Mouse (Mus musculus) mouse trophoblast stem cell (cell line): ENCODE results near the gene Habp2.

Experiments
- in situ Hi-C, 2 experiments: fragments of 300-500 bp; cut with MseI, MboI; formaldehyde crosslinking; loops; 2 replicates in 1 of 2; 3 replicates in 1 of 2; pipeline ENCODE4 v1.15.1; 2025

Habp2 gene

DNA sequence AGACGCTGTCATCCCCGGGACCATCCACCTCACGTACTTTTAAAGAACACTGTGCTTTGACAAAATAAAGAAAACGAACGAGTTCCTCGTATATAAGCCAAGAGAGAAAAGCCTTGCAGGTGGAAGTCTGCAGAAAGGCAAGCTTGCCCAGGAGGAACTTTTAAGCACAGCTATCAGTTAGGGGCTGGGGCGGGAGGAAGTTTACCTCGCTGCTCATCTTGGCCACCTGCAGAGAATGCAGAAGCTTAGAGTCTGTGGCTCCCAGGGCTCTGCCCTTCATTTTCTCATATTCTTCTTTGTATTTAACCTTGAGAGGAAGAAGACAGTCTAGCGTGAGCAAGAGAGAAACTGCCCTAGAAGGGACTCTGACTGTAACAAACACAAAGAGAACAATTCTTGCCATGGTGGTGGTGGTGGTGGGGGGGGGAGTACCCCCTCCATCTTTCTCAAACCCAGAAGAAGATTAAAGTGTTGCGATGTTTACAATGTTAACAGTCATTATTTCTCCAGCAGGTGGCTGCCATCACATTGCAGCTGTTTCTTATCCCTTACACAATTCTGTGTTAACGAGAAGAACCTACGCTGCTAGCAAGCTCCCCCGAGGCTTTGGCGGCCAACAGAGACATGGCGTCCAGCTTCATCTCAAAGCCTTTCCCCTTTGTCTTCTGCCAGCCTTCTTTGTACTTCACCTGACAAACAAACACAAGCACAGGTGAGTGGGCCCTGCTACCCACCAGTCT, 77.0 kb downstream of the Habp2 start:
- in situ Hi-C loops = no loop called here

DNA sequence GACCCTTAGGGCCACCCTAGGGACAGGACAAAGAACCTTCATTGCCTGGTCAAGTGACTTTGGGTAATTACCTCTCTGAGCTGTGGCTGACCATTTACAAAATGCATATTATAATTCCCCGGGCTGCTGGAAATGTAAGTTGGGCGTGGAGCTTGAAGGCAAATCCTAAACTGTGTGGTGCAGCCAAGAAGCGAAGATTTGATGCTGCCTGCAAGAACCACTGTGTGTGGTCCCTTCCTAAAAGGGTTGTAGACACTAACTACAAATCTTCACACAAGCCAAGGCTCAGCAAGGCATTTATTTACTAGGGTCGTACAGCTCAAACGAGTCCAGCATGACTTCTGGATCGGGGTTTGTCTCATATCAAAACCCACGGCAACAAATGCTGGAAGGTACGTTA, 77.6 kb downstream of the Habp2 start:
- in situ Hi-C loops = no loop called here

- in situ Hi-C loops = no loop called here
These were observed 79.2 kb downstream of the Habp2 start for GRCm38 (mm10) chr19:56366168-56366567.

GRCm38 (mm10) chr19:56366625-56367024, 79.7 kb downstream of the Habp2 start:
- in situ Hi-C loops = no loop called here

GRCm38 (mm10) chr19:56367778-56368177, 80.8 kb downstream of the Habp2 start:
- in situ Hi-C loops = no loop called here

- in situ Hi-C loops = no loop called here
These were observed 82.0 kb downstream of the Habp2 start for GRCm38 (mm10) chr19:56368912-56369311.
